Mouse (Mus musculus) layer of hippocampus, postnatal 25 days (tissue): ENCODE measurements around the gene 4933415F23Rik. TPM values are rescaled to one million over a fixed set of nuclear protein-coding genes. Genes with fewer than 3 reads are reported as not detected.

Experiments used
- DNase-seq, 2 experiments: peaks; one replicate each; pipeline ENCODE4 v3.0.0; 2022; ENCODE audit warnings: mixed read lengths in 2 of 2, low spot score in 1 of 2; ENCODE audit errors: extremely low spot score in 1 of 2
- total RNA-seq, 2 experiments: library from RNA; stranded (reverse); gene quantifications; 2 replicates each; pipeline ENCODE4 v1.2.3; 2021

The 4933415F23Rik gene
- total RNA-seq: not detected

DNA sequence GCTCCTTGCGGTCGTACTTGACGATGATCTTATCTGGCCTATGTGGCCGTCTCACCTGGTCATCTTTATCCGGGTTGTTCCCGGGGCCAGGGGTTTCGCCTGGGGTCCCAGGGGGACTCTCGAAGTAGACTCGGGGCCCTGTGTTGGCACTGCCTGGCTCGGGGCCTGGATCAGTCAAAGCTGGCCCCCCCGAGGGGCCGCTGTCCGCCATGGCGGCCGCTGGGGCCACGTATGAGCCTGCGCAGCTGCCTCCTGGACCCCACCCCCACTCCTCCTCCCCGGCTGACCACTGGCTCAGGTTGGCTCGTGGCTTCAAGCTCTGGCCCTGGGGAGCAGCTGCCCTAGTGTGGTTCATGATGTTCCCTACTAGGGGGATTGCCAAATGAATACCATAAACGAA lies at the start of gene 4933415F23Rik:
Gene 4933415F23Rik (minus strand): TSS at position 233 of the 400 bp plus-strand sequence.
- DNase-seq: no peak

DNA sequence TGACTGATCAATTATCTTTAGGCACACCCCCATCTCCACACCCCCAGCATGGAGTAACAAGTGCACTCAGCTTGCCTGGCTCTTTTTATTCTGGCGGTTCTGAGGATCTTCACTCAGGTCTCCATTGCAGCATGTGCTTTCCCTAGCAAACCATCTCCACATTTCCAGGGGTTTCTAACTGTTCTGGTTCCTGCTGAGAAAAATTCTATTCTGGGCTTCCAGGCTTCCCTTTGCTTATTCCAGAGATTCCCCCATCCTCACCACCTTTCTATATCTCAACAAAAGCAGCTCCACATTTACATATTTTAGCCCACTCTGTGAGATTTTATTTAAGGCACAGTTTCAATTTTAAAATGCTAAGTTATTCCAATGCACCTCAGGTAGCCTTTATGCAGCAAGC lies 49.7 kb upstream of the 4933415F23Rik start:
- DNase-seq: no peak

DNA sequence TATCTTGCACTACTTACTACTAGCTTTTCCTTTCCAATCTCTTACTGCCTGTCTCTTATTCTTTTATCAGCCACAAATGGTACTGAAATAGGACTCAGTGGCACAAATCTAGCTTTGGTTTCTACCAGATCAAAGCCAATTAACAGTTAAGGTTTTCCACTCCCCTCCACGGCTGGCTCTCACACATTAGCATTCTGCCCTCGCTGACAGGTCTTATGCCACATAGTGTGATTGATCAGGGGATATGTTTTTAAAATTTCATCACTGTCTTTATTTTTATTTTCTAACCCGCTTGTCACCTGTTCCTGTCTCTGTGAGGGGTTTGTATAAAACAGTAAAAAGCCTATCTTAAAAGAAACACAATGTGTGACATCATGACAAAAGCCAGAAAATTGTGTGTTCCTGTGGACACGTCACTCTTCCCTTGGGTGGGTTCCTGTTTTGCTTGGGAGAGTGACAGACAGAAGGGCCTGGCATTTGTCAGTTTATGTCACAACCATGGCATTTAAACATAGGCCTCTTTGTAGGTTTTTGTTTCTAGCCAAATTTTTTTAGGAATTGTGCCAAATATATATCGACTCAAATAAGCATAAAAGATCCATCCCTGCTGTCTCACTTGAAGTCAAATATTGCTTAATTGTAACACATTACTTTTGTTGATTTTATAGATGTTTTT lies 44.3 kb upstream of the 4933415F23Rik start:
- no peak for DNase-seq

DNA sequence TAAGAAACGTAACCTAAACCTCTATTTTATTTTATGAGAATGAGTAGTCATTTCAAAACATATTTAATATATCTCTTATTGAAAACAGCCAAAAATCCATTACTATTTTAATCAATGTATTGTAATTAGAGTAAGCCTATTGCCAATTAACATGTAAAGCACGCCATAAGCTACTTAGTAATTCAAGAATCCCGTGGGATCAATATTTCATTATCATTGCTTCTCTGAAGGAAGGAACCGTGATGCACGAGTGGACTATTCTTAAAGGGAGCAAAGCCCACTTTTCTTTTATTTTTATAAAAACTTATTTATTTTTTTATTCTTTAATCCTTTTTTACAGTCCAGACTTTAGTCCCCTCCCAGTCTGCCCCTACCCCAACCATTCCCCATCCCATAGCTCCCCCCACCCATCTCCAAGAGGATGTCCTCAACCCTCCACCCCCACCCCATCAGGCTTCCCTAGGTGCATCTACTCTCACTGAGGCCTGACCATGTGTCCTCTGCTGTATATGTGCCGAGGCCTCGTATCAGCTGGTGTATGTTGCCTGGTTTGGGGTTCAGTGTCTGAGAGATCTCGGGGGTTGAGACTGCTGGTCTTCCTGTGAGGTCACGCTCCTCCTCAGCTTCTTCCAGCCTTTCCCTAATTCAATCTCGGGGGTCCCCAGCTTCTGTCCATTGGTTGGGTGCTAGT lies 39.2 kb upstream of the 4933415F23Rik start:
- no peak for DNase-seq

DNA sequence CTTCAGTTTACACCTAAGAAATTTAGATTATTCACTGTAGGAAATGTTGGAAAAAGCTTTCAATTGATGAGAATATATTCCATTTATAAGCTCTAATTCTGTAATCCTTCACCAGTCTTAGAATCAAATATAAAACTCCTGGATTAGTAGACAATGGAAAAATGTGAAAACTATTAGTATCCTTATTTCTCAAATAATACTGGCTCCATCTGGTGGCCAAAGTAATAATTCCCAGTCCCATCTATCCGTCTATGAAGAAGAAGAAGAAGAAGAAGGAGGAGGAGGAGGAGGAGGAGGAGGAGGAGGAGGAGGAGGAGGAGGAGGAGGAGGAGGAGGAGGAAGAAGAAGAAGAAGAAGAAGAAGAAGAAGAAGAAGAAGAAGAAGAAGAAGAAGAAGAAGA lies 38.5 kb upstream of the 4933415F23Rik start:
- peak in 1 of 2 experiments; percentile 66 for DNase-seq

DNA sequence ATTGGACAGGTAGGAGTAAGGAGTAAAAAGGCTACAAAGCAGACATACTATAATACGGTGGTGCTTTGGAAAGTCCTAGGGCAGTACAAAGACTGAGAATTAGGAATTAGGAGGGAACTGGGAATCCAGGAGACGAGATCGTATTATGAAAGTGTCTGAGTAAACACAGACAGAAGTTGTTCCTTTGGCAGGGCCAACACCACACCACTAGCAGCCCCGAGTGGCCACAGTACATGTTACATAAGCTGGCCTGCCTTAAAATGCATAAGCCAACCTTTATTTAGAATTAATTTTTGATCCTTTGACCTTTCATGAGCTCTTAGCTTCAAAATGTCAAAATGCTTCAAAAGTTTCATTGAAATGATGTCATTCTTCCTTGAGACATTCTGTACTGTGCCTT lies 18.8 kb upstream of the 4933415F23Rik start:
- no peak for DNase-seq

DNA sequence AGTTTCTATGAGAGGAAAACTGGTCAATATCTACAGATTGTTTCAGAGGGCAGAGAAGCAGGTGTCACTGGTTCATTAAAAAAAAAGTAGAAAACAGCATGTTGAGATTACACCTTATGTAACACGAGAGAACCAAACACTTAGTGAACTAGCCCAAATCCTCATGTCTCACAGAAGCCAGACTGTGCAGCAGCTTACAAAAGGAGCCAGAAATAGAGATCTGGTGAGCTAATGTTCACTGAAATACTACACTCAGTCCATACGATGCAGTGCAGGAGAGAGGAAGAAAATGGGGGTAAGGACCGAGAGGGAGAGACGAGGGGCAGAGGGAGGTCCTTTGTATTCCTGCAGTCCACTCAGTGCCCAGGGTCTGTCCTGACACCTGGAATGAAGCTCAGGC lies 17.4 kb upstream of the 4933415F23Rik start:
- no peak for DNase-seq

DNA sequence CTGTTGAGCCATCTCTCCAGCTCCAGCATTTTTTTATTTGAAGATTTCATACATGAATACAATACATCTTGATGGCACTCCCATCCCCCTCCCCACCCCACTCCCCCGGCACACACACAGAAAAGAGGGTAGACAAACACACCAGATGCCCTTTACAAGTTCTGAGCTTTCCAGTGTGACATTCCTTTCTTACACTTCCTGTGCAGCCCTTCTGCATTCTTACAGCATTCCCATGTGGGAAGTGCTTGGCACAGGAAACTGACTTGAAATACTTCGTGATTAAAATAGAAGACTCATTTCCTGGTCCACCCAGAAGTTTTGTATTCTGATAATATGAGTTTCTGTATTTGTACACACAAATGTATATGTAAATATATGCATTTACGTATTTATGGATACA lies 15.4 kb upstream of the 4933415F23Rik start:
- no peak for DNase-seq

DNA sequence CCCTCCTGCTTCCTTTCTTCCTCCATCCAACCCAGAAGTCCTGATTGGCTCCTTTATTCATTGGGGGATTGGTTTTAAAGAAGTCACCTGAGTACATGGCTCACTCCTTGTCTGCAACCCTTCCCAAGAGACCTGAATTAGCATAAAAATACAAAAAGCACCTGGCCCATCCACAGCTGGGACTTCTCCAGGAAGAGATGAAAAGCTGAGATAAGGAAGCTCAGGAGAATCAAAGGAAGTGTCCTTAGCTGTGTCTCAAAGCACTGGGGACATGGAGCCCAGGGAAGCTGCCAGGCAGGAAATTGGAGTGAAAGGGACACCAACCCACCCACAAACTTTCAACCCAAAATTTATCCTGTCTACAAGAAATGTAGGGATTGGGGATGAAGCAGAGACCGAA lies 7.1 kb upstream of the 4933415F23Rik start:
- no peak for DNase-seq

DNA sequence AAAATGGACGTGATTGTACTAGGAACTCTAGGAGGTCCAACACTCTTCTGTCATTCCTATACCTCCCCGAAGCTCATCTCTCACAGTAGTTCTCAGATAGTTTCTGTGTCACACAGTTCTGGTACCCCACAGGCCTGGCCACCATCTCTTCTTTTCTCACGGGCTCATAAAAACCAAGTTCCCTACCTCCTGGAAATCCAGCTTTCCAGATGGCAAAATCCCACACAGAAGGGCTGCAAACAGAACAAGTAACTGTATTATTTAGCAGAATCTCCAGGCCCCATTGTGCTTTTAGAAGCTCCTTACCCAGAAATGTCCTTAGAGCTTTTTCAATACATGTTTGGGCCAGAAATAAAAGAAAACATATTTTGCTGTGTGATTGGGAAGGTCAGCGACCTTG lies 828 bp upstream of the 4933415F23Rik start:
- DNase-seq: no peak

DNA sequence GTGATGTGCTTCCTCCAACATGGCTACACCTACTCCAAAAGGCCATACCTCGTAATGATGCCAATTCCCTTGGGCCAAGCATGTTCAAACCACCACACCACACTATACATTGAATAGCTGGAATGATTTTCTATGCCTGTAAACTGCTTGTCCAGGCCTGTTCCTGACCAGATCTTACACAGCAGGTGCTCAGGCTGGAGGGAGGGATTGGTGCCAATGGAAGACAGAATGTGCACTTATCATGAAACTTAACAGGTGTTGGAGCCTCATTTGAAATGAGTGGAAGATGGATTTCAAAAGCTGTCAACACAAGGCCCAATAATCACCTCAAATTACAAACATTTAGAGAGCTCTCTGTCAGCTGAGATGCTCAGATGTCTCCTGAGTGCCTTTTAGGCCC lies 2.3 kb downstream of the 4933415F23Rik start:
- DNase-seq: no peak

DNA sequence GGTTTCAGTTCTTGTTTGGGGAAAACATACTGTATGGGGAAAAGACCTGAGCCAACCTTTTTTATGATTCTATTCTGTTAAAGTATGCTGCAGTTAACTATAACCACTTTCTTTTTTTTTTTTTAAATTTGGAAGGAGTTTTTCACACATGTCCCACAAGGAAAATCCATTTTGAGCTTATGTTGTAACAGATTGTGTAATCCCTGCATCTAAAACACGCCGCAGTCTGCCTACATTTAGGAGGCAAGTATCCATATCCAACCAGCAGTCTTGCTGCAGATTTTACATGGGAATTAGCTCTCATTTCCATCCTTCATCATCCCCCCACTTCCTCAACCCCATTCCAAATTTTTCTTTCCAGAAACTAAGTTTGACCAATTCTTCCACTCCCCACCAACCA lies 3.6 kb downstream of the 4933415F23Rik start:
- no peak for DNase-seq

DNA sequence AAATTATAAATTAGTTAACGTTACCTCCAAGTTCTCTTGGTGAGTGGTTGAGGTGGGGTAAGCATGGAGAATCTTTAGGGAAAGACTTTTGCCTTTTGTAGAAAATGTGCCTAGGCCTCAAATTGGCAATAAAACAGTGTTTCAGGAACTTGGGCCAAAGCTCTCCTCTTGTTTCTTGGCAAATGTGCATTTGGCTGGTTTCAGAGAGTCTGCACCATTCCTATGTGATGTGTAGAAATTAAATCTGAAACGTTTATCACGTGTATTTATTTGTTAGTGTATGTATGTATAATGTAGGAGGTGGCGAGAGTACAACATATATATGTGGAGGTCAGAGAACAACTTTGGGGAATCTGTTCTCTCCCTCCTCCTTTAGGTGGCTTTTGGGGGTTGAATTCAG lies 4.1 kb downstream of the 4933415F23Rik start:
- no peak for DNase-seq

DNA sequence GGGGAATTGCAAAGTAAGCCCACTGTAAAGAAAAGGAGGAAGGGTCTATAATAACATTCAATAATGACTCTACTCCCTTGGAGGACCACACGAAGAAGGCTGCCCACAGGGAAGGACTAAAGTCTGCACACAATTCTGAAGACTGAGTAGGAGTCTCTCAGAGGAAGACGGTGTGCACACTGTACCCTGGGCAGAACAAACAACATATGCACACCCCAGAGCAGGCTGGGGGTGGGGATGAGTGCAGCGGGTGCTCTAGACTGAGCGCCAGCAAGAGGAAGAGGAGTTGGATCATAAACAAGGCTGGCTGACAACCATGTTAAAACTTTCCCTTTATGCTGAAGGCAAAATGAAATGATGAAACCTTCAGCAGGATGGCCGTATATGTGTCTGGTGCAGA lies 34.3 kb downstream of the 4933415F23Rik start:
- DNase-seq: peak in 1 of 2 experiments; percentile 14

DNA sequence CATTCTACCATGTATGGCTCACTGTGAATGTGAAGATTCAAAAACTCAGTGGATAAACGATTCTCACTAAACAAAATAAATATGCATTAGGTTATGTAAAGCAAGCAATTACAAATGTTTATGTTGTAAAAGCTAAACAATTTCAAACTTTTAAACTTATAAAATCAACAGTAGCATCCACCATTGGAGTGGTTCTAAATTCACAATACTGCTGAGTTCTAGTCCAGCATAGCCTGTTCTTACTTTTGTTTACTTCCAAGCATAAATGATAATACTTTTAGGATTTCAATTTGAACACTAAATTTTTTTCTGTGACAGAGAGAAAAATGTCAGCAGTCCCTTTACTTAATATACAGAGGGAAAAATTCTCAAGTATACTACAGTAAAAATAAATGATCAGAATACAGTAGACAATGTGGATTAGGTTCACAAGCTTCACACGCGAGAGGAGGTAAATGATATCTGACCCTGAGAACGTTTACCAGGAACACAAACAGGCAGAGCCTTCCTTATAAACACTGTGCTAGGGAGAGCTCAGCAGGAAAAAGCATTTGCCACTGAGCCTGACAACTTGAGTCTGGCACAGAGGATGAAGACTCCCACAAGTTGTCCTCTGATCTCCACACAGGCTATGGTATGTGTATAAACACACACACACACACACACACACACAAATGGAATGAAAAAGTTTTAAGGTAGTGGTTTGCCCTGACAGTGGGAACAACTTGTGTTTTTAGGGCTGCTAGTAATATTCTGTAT lies 37.2 kb downstream of the 4933415F23Rik start:
- DNase-seq: no peak

DNA sequence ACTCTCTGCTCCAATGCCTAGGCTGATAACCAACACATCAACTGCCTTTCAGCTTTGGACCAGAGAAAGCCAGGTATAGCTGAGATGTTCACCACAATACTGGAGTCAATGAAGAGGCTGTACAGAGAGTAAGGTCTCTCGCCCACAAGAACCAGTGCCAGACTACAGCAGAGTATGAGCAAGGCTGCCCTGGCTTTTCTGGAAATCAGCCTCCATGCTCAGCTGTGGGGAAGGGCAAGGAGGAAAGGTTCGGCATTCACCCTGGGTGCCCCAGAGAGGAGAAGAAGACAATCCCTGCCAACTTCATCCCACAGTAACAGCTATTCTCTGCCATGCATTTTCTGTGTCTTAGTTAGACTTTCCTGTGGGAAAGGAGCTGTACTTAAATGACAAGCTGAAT lies 38.1 kb downstream of the 4933415F23Rik start:
- DNase-seq: no peak

DNA sequence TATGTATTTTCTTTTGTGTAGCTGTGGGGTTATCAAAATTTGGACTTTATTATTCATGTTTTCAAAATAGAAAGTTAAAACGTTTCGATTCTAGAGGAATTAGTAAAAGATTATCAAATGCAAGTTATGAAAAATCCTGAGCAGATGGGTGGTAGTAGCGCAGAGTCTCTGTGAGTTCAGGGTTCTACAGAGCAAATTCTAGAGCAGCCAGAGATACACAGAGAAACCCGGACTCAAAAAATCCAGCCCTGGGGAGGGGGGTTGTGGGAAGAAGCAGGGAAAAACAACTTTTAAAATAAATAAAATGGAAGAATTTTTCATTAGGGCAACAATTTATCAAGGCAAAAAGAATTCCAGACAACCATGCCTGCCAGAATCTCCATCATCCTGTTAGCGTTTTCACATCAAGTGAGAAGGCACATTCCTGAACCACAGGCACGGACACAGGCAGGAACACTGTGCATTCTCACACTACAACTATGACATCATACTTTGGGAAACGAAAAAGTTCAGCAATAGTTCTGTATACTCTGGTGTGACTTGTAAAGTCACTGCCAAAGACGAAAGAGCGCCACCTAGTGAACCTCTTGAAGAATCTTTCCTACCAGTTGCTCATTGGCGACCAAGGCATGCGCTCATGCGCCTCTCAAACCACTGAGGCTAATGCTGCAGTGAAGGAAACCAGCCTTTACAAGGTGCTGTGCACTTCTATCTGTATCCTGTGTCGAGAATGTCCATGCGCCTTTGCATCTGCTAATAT lies 40.3 kb downstream of the 4933415F23Rik start:
- peak in 1 of 2 experiments; percentile 41 for DNase-seq

DNA sequence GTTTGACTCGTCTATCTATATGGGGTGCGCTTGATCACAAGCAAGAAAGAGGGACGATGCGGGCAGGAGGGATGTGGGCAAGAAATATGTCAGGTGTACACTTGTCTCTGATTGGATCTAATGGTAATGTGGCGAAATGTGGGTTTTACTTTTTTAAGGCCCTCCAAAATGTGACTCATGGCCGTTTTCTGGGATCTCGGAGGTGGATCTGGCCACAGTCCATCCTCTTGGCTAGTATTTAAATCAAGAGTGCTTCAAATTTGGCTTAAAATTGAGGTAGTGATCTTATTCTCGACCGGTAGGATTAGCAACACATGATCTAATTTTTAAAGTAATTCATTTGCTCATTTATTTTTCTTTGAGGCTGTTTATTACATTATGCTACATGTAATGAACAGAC lies 42.0 kb downstream of the 4933415F23Rik start:
- DNase-seq: no peak
